15 mouse cellular contexts compared by ENCODE assay signal in genomic region chr11:114218732-114219506, GRCm38 (mm10).
DNase-seq lines count a peak whose midpoint lies in the region; ATAC-seq and TF ChIP-seq lines count a peak whose summit lies in the region.
"Had no signal": no experiment of that assay in that cellular context is flagged by ENCODE, and none has a peak within 500 bp of the region (broad histone marks: within the 10 kb centered on the region; RNA-seq: fewer than 3 reads in every experiment).

No protein-coding gene starts in this region.

- H3K4me2 ChIP-seq in hindbrain, embryonic 13.5 days = no peak overlapping the region
- H3K4me2 ChIP-seq in hindbrain, postnatal 0 days (ENCODE audit: low read depth, low read length) = no peak overlapping the region
- H3K4me2 ChIP-seq: liver, embryonic 13.5 days had no signal

- H3K9me3 ChIP-seq in hindbrain, embryonic 13.5 days = 0 out of 2 replicates have a peak, but pooled peaks cover 4% of the 10 kb centered on the region
- H3K9me3 ChIP-seq in hindbrain, embryonic 10.5 days = 0 out of 2 replicates have a peak, but pooled peaks cover 8% of the 10 kb centered on the region
- H3K9me3 ChIP-seq in hindbrain, postnatal 0 days (ENCODE audit: low read length) = no peaks in the 10 kb centered on the region
- H3K9me3 ChIP-seq: liver, embryonic 13.5 days had no signal

- no peaks in the 10 kb centered on the region for H3K36me3 ChIP-seq in hindbrain, embryonic 13.5 days
- H3K36me3 ChIP-seq in hindbrain, embryonic 10.5 days = no peaks in the 10 kb centered on the region
- no peaks in the 10 kb centered on the region for H3K36me3 ChIP-seq in hindbrain, postnatal 0 days (ENCODE audit: insufficient read depth, low read length)
- H3K36me3 ChIP-seq: liver, embryonic 13.5 days had no signal

- peak; percentile 33 to 48 for DNase-seq in cerebellum, postnatal 10 days
- DNase-seq in cerebellum, adult 11-12 months = no peak
- no peak for DNase-seq in hindbrain, embryonic 10.5 days (ENCODE audit: low spot score)
- peak; percentile 28 for DNase-seq in hindbrain, postnatal 0 days (ENCODE audit: low spot score)
- no peak for DNase-seq in layer of hippocampus, postnatal 25 days (ENCODE audit: extremely low spot score in 1 of 2, low spot score in 1 of 2)
- no peak for DNase-seq in ovary, adult 18-20 months (ENCODE audit: low spot score)
- DNase-seq: adrenal gland, adult 2 months; kidney, adult 2 months; liver, embryonic 13.5 days; lung, postnatal 14 days; thymus, adult 2 months had no signal

- peaks cover 40% of the 10 kb centered on the region for H3K4me1 ChIP-seq in hindbrain, embryonic 13.5 days (replicated peaks)
- H3K4me1 ChIP-seq in hindbrain, embryonic 10.5 days (replicated peaks) = peaks cover 30% of the 10 kb centered on the region
- peaks cover 20% of the 10 kb centered on the region for H3K4me1 ChIP-seq in hindbrain, postnatal 0 days (ENCODE audit: insufficient read depth, low read length)

- H3K9ac ChIP-seq in hindbrain, embryonic 13.5 days = no peak overlapping the region
- no peak overlapping the region for H3K9ac ChIP-seq in hindbrain, postnatal 0 days (replicated peaks; ENCODE audit: low read length)
- H3K9ac ChIP-seq: liver, embryonic 13.5 days had no signal

- no peak overlapping the region for H3K4me3 ChIP-seq in hindbrain, embryonic 13.5 days
- no peak overlapping the region for H3K4me3 ChIP-seq in hindbrain, embryonic 10.5 days
- H3K4me3 ChIP-seq in hindbrain, postnatal 0 days (ENCODE audit: low read length) = no peak overlapping the region
- H3K4me3 ChIP-seq: erythroblast, embryonic 14.5 days; layer of hippocampus, adult 2 months; liver, embryonic 13.5 days had no signal

- no peak for ATAC-seq in hindbrain, embryonic 13.5 days (ENCODE audit: low FRiP score)
- ATAC-seq in common myeloid progenitor, adult 5-6 weeks (replicated peaks; ENCODE audit: low read depth, poor library complexity, severe bottlenecking) = peak; percentile 34
- ATAC-seq in hindbrain, postnatal 0 days = no peak

- 29% methylated on average over 9 of the region's 9 CpGs for WGBS in hindbrain, embryonic 13.5 days
- 53% methylated on average over 9 of the region's 9 CpGs for WGBS in hindbrain, embryonic 10.5 days
- 24% methylated on average over 9 of the region's 9 CpGs for WGBS in hindbrain, postnatal 0 days

- TF ChIP-seq CTCF in hindbrain, postnatal 0 days (IDR thresholded peaks at IDR 0.05; ENCODE audit: low read depth) = no peak

- no peaks in the 10 kb centered on the region for H3K27me3 ChIP-seq in hindbrain, embryonic 13.5 days
- H3K27me3 ChIP-seq in hindbrain, embryonic 10.5 days (ENCODE audit: insufficient read depth, poor library complexity, severe bottlenecking) = peaks cover 36% of the 10 kb centered on the region
- H3K27me3 ChIP-seq in hindbrain, postnatal 0 days (ENCODE audit: insufficient read depth, low read length) = no peaks in the 10 kb centered on the region

- H3K27ac ChIP-seq in hindbrain, embryonic 13.5 days = peak overlapping the region; percentile 52
- H3K27ac ChIP-seq in hindbrain, embryonic 10.5 days = no peak overlapping the region
- H3K27ac ChIP-seq in hindbrain, postnatal 0 days = no peak overlapping the region
- H3K27ac ChIP-seq: layer of hippocampus, adult 2 months; liver, embryonic 13.5 days had no signal

Comparison
In these comparisons a context has a peak if more than half of its experiments do, and no peak if none do; other contexts are left out.
1. DNase-seq: peak in cerebellum, postnatal 10 days (2 of 2) and hindbrain, postnatal 0 days (single experiment); none in cerebellum, adult 11-12 months (single experiment), hindbrain, embryonic 10.5 days (single experiment), layer of hippocampus, postnatal 25 days (0 of 2) and ovary, adult 18-20 months (single experiment).